Mouse (Mus musculus) cortical plate, adult 2 months (tissue): ENCODE results near the gene Sox30.

Source experiments
- CTCF ChIP-seq: fragments of 200-500 bp; IDR thresholded peaks from 2 replicates; pipeline ENCODE4 v1.5.1; 2011; ENCODE audit warnings: mild to moderate bottlenecking, control low read depth, low read length; ENCODE audit not compliant: insufficient read depth; ENCODE audit errors: extremely low read depth
- POLR2A ChIP-seq: fragments of 200-500 bp; IDR thresholded peaks from 2 replicates; pipeline ENCODE4 v1.6.1; 2011; ENCODE audit warnings: mild to moderate bottlenecking, low read length, control low read depth; ENCODE audit not compliant: insufficient read depth; ENCODE audit errors: extremely low read depth

GRCm38 (mm10) chr11:45938917-45939316 lies 41.2 kb upstream of the Sox30 start:
- TF ChIP-seq CTCF: no peak
- no peak for TF ChIP-seq POLR2A
